Mouse (Mus musculus): ENCODE results near the gene Gm45716.

Gm45716 gene

GRCm38 (mm10) chr11:90187441-90187840 lies at the start of gene Gm45716:
Gene Gm45716, plus strand, starts transcription at chr11:90187683.
- DNase-seq (ENCODE audit: low spot score), result no peak

DNA sequence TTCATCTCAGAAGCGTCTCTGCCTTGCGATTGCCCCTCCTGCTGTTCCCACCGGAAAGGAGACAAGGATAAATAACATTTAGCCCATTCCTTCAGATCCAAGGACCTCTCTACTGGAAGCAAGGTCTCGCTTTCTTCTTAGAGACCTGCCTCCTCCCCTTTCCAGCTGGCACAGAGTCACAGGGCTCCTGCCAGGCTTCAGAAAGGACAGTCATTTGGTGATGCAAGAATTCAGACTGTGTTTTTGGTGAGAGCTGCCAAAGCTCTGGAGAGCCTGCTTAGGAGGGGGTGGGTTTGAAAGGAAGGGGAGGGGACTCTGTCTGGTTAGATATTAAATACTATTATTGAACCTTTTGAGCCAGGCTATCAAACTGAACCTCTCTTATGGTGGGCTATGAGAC lies 45.1 kb upstream of the Gm45716 start:
- peak; percentile 24 for DNase-seq (ENCODE audit: low spot score)

DNA sequence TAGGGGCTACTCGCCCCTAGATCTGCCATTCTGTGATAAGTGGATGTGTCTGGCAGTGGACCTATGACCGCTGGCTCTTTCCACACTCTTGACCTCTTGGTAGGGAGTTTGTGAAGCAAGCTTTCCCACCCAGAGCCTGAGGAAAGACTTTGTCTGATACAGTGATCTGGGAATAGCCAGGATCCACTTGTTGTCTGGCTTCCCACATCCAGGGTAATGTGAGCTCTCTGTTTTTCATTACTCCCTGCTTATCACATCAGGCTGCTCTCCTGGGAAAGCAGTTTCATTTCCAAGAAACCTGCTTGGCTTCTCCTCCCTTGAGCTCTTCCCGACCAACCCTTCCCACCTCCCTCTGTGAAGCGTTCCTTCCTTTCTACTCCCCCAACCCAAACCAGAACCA lies 44.5 kb upstream of the Gm45716 start:
- no peak for DNase-seq (ENCODE audit: low spot score)

DNA sequence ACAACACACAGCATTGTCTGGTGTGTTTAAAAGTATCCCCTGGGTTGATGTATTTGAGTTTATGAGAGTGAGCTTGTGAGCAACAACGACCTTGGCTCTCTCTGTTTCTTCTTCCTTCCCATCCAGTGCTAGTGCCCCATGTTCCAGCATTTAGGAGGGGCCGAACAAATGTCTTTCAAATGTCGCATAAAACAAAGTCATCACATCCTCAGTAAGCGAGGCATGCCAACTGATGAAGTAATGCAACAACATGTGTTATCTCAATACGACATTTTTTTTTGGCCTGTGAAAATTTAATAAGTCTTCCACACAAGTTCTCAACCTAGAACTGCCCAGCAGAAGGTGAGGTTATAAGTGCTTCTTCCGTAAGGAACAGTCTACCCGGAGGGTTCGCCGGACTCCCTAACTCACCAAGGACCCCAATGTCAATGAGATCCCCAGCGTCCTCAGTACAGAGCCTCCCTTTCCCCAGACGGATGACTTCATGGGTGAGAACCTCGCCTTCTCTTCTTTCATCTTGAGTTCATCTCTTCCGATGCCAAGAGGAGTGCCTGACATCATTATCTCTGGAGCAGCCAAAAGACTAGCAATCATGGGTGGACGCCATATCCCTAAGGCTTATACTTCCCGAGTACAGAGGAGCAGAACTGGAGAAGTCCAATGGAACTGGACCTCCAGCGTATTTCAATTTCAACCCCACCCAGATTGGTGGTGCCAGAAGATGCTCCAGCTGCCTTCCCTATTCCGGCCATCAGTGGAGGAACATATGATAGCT lies 41.2 kb upstream of the Gm45716 start:
- DNase-seq (ENCODE audit: low spot score), result no peak

DNA sequence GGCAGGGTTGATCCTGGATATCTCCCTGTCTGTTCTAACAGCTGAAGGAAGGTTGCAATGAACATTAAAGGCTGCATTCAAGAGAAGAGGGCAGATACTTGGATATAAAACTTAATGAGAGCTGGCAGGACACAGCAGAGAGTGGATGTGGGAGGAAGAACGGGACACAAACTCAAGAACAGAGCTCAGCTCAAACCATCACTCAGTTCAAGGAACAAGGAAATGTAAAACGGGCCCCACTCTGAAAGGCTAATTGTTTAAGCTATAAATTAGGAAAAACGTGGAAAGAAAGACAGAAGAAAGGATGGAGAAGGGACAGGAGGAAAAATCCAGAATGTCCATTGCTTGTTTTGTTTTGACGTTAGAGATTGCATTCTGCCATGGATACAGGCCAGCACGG lies 32.4 kb upstream of the Gm45716 start:
- DNase-seq (ENCODE audit: low spot score), result no peak

GRCm38 (mm10) chr11:90155466-90155865 lies 32.0 kb upstream of the Gm45716 start:
- DNase-seq (ENCODE audit: low spot score), result no peak

DNA sequence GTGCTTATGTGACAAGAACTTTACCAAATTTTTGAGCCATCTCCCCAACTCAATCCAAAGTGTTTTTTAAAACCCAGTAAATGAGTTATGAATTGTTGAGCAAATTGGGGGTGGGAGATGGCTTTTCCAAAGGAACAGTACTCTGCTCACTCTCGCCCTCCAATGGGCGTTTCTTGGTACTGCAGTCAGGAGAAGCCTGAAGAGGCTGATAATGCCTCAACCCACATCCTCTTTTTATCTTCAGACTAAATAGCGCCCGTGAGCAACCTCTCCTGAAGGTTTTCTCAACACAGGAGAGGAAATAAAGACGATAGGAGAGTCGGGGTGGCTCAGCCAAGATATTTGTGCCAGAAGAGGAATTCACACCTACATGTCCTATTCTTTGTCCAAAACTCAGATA lies 19.7 kb upstream of the Gm45716 start:
- no peak for DNase-seq (ENCODE audit: low spot score)

GRCm38 (mm10) chr11:90168338-90169065 lies 19.0 kb upstream of the Gm45716 start:
- no peak for DNase-seq (ENCODE audit: low spot score)

- peak; percentile 9 for DNase-seq (ENCODE audit: low spot score)
These were observed 18.1 kb upstream of the Gm45716 start for GRCm38 (mm10) chr11:90169200-90170013.

- no peak for DNase-seq (ENCODE audit: low spot score)
These were observed 17.5 kb upstream of the Gm45716 start for GRCm38 (mm10) chr11:90170014-90170320.

DNA sequence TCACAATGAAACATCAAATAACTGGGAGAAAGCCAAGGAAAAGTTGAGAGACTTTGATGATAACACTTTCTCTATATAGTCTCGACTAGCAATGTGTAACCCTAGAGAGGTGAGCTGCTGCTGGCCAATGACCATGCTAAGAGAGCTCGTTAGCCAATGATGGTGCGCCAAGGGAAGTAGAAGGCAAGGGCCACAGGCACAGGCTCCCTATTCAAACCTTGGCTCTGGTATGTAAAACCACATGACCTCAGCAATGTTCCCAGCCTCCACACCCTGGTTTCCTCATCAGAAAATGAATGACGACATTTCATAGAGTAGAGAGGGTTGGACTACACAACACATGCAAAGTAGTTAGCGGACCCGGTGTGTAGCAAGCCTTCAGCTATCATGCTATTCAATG lies 15.2 kb upstream of the Gm45716 start:
- no peak for DNase-seq (ENCODE audit: low spot score)

GRCm38 (mm10) chr11:90175634-90176300 lies 11.7 kb upstream of the Gm45716 start:
- no peak for DNase-seq (ENCODE audit: low spot score)

- DNase-seq (ENCODE audit: low spot score), result no peak
These were observed 10.1 kb upstream of the Gm45716 start for GRCm38 (mm10) chr11:90177389-90177788.

GRCm38 (mm10) chr11:90183361-90183760 lies 4.1 kb upstream of the Gm45716 start:
- no peak for DNase-seq (ENCODE audit: low spot score)

DNA sequence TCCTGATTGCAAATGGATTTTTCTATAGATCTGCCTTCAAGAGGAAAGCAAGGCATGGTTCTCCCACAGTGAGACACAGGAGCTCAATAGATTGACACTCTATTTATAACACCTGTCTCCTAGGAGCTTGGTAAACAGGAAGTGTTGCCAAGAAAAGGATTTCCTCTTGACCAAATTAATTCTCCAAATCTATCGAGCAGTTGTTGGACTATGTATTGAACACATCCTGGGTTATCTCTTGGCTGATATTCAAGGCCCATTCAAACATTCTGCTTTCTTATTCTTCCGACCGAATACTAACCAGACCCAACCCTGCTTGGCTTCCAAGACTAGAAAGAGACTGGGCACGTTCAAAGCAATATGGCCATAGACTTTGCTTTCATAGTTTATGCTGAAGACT lies 2.7 kb upstream of the Gm45716 start:
- DNase-seq (ENCODE audit: low spot score), result no peak

DNA sequence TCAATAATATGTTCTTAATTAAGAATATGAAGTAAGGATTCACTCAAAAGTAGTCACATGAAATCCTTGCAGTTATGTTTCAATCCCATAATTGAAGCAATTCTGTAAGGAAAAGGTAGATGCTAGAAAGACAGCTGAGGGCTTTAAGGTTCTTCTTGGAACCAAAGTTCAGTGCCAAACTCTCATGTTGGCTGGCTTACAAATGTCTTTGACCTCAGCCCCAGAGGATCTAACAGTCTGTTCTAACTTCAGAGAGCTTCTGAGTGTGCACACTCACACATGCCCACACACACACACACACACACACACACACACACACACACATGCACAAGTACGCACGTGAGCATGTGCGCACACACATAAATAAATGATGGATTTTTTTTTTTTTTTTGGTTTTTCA lies 2.7 kb downstream of the Gm45716 start:
- DNase-seq (ENCODE audit: low spot score), result no peak

DNA sequence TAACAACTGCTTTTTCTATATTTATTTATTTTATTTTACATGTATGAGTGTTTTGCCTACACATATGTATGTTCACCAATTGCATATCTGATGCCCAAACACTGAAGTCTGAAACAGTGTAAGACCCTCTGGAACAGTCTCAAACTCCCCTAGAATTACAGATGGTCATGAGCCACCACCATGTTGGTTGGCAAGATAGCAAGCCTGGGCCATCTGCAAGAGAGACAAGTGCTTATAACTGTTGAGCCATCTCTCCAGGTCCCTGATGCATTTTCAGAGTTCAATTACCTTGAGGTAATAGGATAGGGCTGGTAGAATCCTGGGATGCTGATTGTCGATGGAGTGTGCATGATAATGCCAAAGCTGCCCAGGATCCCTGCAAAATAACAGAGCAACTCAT lies 7.5 kb downstream of the Gm45716 start:
- no peak for DNase-seq (ENCODE audit: low spot score)

GRCm38 (mm10) chr11:90195756-90196520 lies 8.5 kb downstream of the Gm45716 start:
- DNase-seq (ENCODE audit: low spot score), result no peak

- DNase-seq (ENCODE audit: low spot score), result no peak
These were observed 9.2 kb downstream of the Gm45716 start for GRCm38 (mm10) chr11:90196521-90197215.

DNA sequence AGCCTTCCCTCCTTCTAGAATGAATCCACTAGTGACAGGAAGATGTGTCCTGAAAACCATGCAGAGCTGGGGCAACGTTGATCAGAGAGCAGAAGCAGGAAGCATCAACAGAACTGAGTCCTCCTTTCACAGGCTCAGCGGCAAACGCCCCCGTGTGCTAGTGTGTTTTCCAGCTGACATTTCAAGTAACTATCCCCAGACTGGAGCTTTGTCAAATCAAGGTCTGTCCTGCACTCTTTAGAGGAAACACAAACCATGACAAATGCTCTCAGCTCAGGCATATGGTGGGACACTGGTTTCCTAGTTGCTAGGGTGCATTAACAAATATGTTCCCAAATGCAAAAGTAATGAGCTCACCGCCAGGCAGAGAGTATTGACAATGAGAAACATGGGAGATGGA lies 10.6 kb downstream of the Gm45716 start:
- DNase-seq (ENCODE audit: low spot score), result no peak

DNA sequence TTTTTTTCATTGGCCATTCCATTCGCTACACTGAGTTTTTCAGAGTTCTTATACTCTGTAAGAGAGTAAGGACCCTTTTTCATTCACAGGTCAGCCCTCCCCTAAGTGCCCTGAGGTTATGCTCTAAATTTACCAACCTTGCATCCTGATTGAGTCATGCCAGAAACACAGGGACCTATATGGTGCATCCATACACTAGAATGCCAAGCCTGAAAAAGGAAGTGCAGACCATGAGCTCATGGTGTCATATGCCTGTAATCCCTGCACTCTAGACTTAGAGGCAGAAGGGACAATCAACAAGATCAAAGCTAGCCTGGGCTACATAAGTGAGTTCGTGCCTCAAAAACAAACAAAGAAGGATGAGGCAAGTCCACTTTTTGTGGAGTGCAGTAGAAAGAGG lies 13.3 kb downstream of the Gm45716 start:
- no peak for DNase-seq (ENCODE audit: low spot score)
